Mouse (Mus musculus) cerebellum, postnatal 36 days (tissue): ENCODE results near the gene Leap2.
"Not testable (repeated sequence)": the region's sequence is repeated elsewhere in the genome, so short reads cannot be mapped to it uniquely, and the experiment has no call there.

Experiments
- DNase-seq, 2 experiments: peaks; one replicate each; pipeline ENCODE4 v3.0.0; 2021 to 2022; ENCODE audit warnings: mixed read lengths in 2 of 2

Leap2 gene

DNA sequence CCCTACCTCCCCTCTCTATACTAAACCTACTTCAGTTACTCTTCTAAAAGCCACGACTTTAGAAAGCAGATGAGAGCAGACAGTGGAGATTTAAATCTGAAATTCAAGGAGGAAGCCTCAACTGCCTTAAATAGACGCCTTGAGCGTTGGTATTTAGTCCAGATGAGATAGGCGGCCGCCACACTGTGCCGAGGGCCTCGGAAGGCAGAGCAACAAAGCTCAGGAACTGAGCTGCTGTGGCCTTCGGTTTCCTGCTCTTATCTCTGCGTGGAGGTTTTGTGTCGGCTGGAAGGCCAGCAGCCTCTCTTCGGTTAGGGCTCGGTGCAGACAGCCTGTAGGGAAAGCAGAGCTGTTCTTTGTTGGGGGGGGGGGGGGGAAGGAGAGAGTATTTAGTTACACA is 19.0 kb upstream of the Leap2 start:
- DNase-seq, result no peak

DNA sequence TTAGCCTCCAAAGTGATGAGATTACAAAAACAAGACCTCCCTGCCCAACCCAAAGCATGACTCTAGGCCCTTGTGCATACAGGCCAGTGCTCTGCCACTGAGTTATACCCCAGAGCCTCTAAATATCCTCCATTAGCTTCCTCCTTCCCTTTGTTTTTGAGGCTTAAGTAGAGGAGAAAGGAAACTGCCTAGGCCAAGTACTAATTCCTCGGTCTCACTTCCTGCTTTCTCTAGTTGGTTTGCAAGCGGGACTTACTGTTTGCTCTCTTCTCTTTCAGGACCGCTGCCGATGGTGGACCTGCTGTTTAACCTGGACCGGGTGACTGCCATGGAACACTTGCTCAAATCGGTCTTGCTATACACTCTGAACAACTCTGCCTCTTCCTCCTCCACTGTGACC is 13.4 kb upstream of the Leap2 start:
- DNase-seq, result no peak

DNA sequence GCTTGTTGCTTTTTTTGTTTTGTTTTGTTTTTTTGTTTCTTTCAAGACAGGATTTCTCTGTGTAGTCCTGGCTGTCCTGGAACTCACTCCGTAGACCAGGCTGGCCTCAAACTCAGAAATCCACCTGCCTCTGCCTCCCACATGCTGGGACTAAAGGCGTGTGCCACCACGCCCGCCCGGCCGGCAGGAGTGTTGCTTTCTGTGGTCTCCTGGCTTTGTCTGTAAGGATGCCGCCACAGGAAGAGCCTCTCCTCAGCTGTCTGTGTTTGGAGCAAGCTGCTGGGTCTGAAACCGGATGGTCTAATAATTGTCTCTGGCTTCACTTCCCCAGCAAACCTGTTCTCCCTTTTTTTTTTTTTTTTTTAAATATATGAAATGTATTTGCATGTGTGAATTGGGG is 12.5 kb upstream of the Leap2 start:
- DNase-seq, result no peak

DNA sequence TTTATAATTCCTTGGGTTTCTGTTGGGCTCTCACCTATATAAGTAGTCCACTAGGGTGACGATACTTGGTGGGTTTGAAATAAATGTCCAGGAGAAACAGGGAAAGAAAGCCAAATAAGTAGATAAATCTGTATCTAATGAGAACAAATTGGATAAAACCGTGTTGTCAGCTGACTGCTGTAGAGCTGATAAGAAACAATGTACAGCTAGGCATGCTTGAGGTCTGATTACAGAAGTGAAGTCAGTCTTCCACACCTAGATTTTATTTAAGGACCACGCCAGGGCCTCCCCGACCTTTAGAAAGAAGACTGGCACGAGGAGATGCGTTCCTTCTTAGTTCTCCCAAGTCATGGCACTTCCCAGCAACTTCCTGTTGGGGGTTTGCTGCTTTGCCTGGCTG is 10.1 kb upstream of the Leap2 start:
- DNase-seq, result no peak

DNA sequence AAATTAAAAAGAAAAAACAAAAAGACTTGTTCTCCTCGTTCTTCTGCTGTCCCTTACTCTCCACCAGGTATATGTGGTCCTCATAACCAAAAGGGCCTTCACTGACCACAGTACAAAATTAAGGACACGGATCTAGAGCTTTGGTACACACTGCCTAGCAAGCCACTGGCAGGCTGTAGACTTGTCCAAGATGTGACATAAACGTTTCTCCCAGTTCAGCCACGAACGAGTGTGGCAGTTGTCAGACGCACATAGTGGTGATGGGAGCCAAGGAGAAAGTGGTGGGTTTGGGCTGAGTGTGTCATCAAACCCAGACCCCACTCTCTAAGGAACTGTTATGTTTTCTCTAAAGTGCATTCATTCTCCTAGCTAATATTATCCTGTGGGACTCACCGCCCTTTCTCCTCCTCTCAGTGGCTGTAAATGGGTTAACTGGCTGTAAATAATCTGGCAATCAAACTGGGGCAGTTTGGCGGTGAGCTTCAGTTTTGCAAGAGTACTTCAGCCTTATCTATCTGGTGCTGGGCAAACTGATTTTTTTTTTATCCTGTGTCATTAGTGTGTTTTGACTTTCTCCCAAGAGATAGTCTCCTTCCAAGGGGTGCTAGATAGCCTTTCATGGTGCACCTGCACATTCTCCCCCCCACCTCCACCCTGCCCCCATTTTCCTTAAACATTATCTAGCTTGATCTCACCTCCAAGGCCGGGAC is 8.5 kb upstream of the Leap2 start:
- no peak for DNase-seq

DNA sequence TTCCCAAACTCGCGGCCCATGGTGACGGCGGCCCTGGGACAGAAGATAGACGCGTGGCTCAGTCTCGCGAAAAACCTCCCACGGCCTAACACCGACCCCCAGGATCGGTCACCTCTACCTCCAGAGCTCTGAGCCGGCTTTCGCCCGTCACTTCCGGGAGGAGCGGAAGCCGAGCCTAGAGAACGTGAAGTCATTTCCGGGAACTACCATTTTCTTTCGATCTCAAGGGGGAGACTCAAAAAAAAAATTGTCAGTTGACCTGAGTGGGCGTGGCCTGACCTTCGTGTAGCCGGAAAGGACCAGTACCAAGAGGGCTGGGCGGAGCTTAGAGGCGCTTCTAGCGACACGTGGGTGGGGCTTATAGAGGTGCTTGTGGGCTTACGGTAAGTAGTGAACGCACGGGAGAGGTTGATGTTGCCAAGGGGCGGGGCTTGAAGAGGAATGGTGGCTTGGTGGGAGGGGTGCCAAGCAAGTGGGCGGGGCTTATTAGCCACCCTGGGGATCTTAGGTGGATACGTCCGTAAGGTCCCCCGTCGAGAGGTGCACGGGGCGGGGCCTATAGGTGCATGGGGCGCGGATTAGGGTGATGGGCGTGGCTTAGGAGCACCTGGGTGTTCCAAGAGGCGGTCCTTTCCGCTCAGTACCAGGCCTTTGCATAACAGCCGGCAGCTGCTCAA is 7.8 kb upstream of the Leap2 start, which contains the start of the genes Uqcrq and Gdf9:
Gene Uqcrq, minus strand, starts transcription at position 162 of the 677 bp plus-strand sequence.
Gene Gdf9, plus strand, starts transcription at position 354 of the 677 bp plus-strand sequence.
- peak; percentile 100 for DNase-seq

DNA sequence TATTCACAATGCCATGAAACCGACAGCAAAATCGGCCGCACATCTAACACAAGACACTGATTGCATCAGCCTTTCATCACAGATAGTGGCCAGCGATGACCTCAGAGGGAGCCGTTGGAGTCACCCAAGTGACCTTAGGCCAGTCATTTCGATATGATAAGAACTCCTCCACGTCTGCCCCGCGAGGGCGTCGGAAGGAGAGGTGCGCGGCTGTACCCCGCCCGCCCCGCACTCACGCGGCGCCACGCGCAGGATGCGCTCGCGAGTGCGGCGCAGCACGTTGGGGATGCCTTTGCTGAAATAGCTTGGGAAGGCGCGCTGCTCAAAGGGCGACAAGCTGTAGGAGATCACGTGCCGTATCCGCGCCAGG is 7.3 kb upstream of the Leap2 start:
- DNase-seq, result no peak

DNA sequence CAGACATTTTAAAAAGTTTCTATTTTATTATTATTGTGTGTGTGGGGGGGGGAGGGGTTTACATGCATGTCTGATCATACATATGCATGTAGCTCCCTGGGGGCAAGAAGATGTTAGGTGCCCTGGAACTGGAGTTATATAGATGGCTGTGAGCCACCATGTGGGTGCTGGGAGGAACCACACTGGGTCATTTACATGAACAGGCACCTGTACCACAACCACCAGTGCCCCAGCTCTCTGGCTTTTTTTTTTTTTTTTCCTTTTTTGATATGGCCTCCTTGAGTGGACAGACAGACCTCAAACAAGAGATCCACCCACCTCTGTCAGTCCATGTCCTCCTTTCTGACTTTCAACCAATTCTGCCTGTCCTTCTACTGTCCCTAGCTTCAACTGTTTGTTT is 6.2 kb upstream of the Leap2 start:
- no peak for DNase-seq

DNA sequence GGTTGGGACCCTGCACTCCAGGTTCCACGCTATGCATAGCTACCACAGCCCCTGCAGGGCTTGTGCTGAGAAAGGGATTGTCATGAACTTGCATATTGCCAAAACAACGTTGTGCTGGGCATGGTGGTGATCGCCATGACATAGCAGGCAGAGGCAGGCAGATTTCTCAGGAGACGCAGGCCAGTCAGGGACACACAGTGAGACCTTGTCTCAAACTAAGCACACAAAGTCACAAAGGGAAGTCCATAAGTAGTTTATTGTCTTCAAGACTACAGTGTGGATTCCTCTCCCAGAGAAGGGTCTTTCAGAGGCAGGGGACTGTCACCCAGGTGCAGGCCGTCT is 5.7 kb upstream of the Leap2 start:
- no peak for DNase-seq

DNA sequence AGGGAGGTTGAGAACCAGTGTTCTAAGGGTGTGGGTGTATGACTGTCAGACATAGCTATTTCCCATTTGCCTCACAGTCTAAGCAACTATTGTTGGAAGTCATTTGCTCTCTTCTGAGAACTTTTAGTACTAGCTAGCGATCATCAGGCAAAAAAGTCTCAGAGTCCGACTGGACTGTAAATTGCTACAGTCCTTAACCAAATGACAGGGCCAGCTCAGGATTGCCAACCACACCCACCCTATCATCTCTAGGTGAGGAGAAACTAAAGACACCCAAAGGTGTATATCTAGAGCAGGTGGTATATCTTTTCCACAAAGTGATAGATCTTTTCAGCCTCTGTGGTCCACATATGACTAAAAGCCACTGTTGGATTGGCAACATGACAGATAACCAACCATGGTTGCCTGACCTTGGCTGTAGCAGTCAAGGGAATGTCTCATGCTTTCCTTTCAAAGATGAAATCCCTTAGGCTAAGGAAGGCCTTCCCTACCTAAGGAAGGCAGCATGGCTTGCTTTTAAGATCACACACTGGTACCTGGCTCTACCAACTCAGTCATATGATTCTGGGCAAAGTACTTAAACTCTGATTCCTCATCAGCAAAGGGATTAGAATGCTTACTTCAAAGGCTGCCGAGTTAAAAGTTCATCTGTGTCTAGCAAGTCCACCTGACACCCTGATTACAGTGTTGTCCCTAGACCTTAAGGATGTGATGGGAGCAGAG is 5.2 kb upstream of the Leap2 start:
- DNase-seq, result no peak

DNA sequence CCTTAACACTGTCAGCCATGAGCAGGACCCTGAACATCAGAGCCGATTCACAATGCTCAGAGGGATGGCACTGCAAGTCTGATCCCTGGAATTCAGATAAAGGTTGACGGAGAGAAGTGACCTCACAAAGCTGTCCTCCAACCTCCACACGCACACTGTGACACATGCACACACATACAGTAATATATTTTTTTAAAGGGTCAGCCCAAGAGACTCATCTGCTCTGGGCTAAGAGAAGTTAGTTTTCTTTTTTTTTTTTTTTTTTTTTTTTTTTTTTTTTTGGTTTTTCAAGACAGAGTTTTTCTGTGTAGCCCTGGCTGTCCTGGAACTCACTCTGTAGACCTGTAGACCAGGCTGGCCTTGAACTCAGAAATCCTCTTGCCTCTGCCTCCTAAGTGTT is 3.9 kb upstream of the Leap2 start:
- DNase-seq, result not testable (repeated sequence)

DNA sequence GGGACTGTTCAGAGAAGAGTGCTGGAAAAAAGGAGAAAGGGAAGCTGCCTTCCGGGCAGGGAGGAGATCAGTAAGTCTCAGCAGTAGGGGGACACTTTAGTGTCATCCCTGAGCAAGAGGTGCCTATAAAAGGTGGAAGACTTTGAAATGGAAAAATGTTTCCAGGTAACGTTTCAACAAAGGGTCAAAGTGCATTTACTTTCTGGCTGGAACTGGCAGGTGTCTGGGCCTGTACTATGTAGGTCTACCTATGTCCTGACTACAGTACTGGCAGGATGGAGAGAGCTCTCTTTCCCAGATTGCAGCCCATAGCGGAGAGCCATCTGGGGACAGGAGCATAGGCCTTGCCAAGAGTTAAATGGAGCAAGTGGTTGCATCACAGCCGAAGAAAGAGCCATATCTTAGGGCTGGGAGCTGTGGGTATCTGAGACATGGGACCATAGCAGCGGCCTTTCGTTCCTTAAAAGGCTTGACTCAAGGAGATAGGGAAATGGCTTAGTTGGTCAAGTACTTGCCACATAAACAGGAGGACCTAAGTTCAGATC is 2.8 kb upstream of the Leap2 start:
- peak; percentile 24 to 25 for DNase-seq

DNA sequence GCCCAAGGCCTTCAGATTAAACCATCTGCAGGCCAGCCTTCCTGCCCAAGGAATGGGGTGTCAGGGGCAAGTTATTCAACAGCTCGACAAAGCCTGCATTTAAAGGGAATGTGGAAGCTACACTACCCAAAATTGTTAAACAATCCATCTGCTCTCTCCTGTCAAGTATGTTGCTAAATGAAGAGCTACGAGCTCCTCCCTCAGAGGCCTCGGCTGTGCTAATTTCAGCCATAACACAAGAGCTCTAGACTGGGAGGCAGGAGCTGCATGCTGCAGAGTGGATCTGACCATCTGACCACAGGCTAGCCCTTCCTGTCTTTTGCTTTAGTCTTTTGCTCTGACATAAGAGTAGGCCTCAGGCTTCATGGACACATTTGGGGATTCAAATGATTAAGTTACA is 2.3 kb upstream of the Leap2 start:
- DNase-seq, result no peak

DNA sequence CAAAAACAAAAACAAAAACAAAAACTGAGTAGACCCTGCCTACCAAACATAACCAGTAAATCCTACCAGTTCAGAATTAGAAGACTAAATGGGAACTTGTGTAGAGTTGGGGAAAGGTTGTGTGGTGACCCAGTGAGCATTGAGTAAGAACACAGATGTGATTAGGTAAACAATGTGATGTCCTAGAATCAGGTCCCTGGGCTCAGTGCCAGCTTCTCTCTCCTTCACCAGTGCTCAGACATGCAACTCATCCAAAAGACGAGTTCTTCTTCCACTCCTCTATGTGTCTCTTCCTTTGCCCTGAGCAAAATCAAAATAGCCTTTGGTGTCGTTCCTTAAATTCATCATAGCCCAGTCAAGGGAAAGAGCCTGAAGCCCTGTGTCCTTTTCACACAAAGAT is 1.9 kb upstream of the Leap2 start:
- peak in 1 of 2 experiments; percentile 31 for DNase-seq

DNA sequence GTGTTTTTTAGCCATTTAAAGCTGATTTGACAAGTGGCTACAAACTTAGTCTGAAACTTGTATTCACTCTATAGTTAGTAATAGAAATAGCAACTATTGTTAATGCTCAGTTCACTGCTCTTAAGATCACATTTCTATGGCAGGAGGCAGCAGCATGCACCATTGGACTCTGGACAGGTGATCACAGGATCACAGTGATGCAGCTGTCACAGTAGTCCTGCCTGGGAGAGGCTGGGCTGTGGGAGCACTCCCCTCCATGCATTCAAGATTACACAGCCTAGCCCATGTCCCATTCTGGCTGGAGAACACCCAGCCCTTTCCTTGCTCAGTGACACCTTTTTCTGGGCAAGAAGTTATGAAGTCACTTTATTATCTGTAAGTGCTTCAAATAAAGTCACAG is 4.9 kb downstream of the Leap2 start:
- no peak for DNase-seq

DNA sequence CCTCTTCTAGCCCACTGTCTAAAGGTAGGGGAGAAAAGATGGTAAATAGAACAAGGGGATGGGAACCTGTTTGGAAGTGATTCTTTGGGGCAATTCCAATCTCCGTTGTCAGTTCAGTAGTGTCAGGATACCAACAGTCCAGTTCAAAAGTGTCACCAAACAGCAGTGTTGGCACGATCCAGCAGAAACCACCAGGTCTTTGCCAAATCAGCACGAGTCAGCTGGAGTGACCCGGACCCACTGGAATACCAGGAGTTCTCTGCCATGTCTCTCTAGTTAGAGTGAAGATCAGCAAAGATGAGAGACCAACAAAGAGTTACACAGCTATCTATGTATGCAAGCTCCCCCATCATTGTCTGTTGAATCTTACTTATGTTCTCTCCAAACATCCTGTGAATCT is 9.1 kb downstream of the Leap2 start:
- no peak for DNase-seq

DNA sequence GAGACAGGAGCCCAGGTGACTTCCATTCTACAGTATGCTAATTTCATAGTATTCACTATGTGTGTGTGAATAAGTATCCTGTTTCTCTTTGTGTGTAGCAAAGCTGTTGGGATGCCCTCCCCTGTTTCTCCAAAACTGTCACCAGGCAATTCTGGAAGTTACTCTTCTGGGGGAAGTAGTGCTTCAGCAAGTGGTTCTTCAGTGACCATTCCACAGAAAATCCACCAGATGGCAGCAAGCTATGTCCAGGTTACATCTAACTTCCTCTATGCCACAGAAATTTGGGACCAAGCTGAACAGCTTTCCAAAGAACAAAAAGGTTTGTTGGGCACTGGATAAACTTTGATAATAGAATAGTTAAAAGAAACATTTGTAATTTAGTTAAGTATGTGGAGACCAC is 11.2 kb downstream of the Leap2 start:
- no peak for DNase-seq

DNA sequence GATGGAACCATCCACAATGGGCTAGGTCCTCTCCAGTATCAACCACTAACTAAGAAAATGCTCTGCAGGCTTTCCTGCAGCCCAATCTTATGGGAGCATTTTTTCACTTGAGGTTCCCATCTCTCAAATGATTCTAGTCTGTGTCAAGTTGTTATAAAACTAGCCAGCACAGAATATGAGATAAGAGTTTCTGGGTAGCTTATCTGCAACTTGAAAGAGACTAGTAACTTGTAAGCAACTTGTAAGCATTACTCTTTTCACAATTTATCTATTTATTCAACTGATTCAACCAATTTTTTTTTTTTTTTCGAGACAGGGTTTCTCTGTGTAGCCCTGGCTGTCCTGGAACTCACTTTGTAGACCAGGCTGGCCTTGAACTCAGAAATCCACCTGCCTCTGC is 19.3 kb downstream of the Leap2 start:
- DNase-seq, result no peak

DNA sequence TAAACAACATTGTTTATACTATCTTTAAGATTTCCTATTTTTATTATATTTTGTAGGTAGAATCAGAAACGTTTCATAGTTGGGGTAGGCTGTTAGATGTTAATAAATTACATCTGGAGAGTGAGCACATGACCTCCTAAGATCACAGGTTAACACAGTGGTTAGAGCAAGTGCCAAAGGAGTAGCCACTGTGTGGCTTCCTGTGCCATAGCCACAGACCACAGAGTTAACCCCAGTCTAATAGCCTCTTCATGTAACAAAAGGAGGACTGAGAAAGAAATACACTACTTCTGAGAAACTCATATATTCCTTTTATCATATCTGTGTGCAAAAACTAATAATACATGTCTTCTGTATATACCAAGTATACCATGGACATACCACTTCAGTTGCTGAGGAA is 29.1 kb downstream of the Leap2 start:
- no peak for DNase-seq

DNA sequence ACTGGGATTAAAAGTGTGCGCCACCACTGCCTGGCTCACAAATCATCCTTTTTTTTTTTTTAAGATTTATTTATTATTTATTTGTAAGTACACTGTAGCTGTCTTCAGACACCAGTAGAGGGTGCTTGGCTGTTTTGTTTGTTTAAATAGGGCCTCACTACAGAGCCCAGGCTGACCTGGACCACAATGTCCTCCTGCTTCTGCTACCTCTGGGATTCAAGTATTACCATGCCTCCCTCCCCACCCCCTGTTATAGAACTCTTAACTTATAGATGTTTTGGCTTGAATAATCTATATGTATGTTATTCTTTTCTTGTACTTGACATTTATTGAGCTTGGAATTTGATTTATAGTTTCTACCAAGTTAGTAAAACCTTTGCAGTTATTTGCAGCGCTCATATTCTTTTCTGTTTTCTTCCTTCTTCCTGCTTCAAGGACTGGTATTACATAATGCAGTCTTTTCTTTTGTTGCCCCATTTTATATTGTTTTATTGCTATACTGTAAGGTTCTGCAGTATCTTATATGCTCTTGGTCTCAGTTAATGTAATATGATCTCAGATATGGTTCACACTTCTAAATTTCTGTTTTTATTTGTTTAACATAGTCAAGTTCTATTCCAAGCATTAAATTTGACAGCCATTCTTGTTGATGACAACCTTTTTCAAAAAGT is 39.1 kb downstream of the Leap2 start:
- DNase-seq, result no peak

DNA sequence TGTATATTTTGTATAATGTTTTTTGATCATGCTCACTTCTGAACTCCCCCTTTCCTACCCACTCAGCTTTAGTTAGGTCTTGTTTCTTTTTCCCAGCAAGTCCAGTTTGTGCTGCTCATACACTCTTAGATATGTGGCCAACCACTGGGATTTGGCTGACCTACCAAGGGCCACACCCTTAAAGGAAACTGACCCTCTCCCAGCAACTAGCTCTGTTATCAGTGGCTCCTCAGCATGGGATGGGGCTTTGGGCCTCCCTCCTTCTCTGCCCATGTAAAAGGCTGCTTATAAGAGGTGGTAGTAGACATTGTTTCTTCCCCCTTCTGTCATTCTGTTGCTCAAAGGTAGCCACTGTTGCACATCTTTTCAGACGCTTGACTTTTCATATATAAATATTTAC is 44.1 kb downstream of the Leap2 start:
- DNase-seq, result no peak
